Mouse (Mus musculus) lung, embryonic 16.5 days (tissue): Measurements from ENCODE around the gene Ate1. TPM values are rescaled to one million over a fixed set of nuclear protein-coding genes. Genes with fewer than 3 reads are reported as not detected.
A peak's percentile ranks its signal among the peaks of the same experiment; 100 is the strongest.

ENCODE experiments used
- ATAC-seq: fragments of 200-750 bp; cut with Nextera tagmentation; 2 replicates; pipeline ENCODE4 v1.8.0; 2017; ENCODE audit warnings: low read depth, mild to moderate bottlenecking, moderate library complexity
- H3K27ac ChIP-seq: fragments of 300-500 bp; sonication (generic); 2 replicates; pipeline ENCODE4 v1.5.1; 2014; ENCODE audit warnings: mild to moderate bottlenecking, control low read depth, low read length
- H3K27me3 ChIP-seq: fragments of 300-500 bp; sonication (generic); 2 replicates; pipeline ENCODE4 v1.6.1; 2014; ENCODE audit warnings: low read depth, low read length, mixed read lengths; ENCODE audit not compliant: control insufficient read depth, insufficient read depth
- H3K36me3 ChIP-seq: fragments of 300-500 bp; sonication (generic); 2 replicates; pipeline ENCODE4 v1.6.1; 2014; ENCODE audit warnings: low read length; ENCODE audit not compliant: control insufficient read depth, insufficient read depth
- H3K4me1 ChIP-seq: fragments of 300-500 bp; sonication (generic); replicated peaks from 2 replicates; pipeline ENCODE4 v1.6.1; 2014; ENCODE audit warnings: low read length, mixed read lengths; ENCODE audit not compliant: control insufficient read depth, insufficient read depth
- H3K4me2 ChIP-seq: fragments of 300-500 bp; sonication (generic); 2 replicates; pipeline ENCODE4 v1.6.1; 2014; ENCODE audit warnings: low read depth, low read length, control low read depth
- H3K4me3 ChIP-seq: fragments of 300-500 bp; sonication (generic); 2 replicates; pipeline ENCODE4 v1.5.1; 2014; ENCODE audit warnings: mild to moderate bottlenecking, low read length, control low read depth
- H3K9ac ChIP-seq: fragments of 300-500 bp; sonication (generic); 2 replicates; pipeline ENCODE4 v1.6.1; 2014; ENCODE audit warnings: low read length, control low read depth
- H3K9me3 ChIP-seq: fragments of 300-500 bp; sonication (generic); 2 replicates; pipeline ENCODE4 v1.6.1; 2016; ENCODE audit warnings: low read length; ENCODE audit not compliant: control insufficient read depth
- WGBS: fragments of 180-500 bp; shearing (Covaris S2); extraction: QIAGEN DNeasy Blood & Tissue Kit; methylation state at CpG from one replicate; pipeline ENCODE4 v1.1.7; 2014; 5-methylcytosine and 5-hydroxymethylcytosine counted together
- polyA plus RNA-seq: library from polyadenylated mRNA; unstranded; fragments of >200 nt; fragmentation: Nextera tagmentation; extraction: Ambion mirVana; gene quantifications from 2 replicates; pipeline ENCODE4 v1.2.1, GENCODE M21; 2015

Ate1 gene
- 64.7 and 67.1 TPM in 2 replicates for polyA plus RNA-seq

DNA sequence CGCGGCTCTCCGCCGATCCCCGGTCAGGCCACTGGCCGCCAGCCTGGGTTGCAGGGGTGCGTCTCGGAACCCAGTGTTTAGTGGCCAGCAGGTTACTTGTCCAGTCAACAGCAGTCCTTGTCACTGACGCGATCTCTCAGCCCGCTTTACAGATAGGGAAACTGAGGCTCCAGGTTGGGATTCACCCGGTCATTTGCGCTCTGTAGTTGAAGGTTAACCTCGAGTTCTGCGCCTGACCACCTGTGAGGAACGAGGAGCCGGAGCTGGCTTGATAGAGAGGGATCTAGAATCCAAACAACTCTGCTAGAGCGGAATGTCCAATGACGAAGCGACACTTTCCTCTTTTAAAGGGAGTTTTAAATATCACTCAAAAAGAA, at the start of gene Ate1:
TSS of gene Ate1 (minus strand) at position 321 of the 377 bp plus-strand sequence.
- ATAC-seq = no peak
- H3K27ac ChIP-seq = peak within 1 kb of the TSS; percentile 99
- peak within 1 kb of the TSS; percentile 91 for H3K4me2 ChIP-seq
- H3K9me3 ChIP-seq = no peaks in the 10 kb centered on the region; the same call in 1 of the 2 replicates
- H3K9ac ChIP-seq = peak within 1 kb of the TSS; percentile 98
- peak within 1 kb of the TSS; percentile 92 for H3K4me3 ChIP-seq
- H3K36me3 ChIP-seq = no peaks in the 10 kb centered on the region
- H3K4me1 ChIP-seq = peaks cover 11% of the 10 kb centered on the region
- 10% methylated on average over 20 of the region's 20 CpGs for WGBS
- no peaks in the 10 kb centered on the region for H3K27me3 ChIP-seq

- H3K4me2 ChIP-seq = no peak overlapping the region
- no peak overlapping the region for H3K4me3 ChIP-seq
- no peaks in the 10 kb centered on the region for H3K9me3 ChIP-seq
- no peaks in the 10 kb centered on the region for H3K36me3 ChIP-seq
- H3K27ac ChIP-seq = no peak overlapping the region
- H3K9ac ChIP-seq = no peak overlapping the region
- no peaks in the 10 kb centered on the region; the same call in 1 of the 2 replicates for H3K4me1 ChIP-seq
- no peak for ATAC-seq
- H3K27me3 ChIP-seq = no peaks in the 10 kb centered on the region
- WGBS = 24% methylated on average over 9 of the region's 9 CpGs
Measured at GRCm38 (mm10) chr7:130568783-130569436, 48.7 kb upstream of the Ate1 start.

GRCm38 (mm10) chr7:130564596-130564995, 44.4 kb upstream of the Ate1 start:
- Histone ChIP-seq H3K9ac (no peak overlapping the region), H3K4me2 (no peak overlapping the region), H3K36me3 (no peaks in the 10 kb centered on the region), H3K9me3 (no peaks in the 10 kb centered on the region), H3K4me3 (no peak overlapping the region), H3K27me3 (no peaks in the 10 kb centered on the region), H3K4me1 (no peaks in the 10 kb centered on the region; the same call in 1 of the 2 replicates), H3K27ac (no peak overlapping the region)
- ATAC-seq = no peak
- 63% methylated on average over 3 of the region's 3 CpGs for WGBS

DNA sequence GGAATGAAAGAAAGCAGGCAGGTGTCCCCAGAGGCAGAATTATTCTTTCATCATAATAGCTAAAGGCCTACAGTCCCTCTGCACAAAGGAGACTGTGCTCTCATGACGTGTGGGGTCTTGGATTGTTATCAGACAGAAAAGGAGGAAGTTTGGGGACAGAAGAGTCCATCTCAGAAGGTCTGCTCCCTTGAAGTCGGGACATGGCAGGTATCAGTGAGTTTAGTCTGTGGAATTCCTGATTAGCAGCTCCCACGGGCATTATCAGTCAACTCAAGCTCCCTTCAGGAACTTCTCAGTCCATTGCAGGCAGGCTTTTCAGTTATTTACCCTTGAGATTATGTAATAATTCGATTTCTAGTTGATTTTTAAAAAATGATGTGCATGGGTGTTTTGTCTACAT, 43.7 kb upstream of the Ate1 start:
- no peaks in the 10 kb centered on the region for H3K36me3 ChIP-seq
- no peak overlapping the region for H3K4me3 ChIP-seq
- H3K4me2 ChIP-seq = no peak overlapping the region
- 42% methylated on average over 4 of the region's 4 CpGs for WGBS
- no peaks in the 10 kb centered on the region for H3K9me3 ChIP-seq
- H3K27ac ChIP-seq = no peak overlapping the region
- ATAC-seq = no peak
- no peaks in the 10 kb centered on the region for H3K27me3 ChIP-seq
- no peak overlapping the region for H3K9ac ChIP-seq
- H3K4me1 ChIP-seq = no peaks in the 10 kb centered on the region; the same call in 1 of the 2 replicates

GRCm38 (mm10) chr7:130563276-130563675, 43.1 kb upstream of the Ate1 start:
- no peak overlapping the region for H3K9ac ChIP-seq
- no peaks in the 10 kb centered on the region for H3K36me3 ChIP-seq
- no peaks in the 10 kb centered on the region; the same call in 1 of the 2 replicates for H3K4me1 ChIP-seq
- no peaks in the 10 kb centered on the region for H3K9me3 ChIP-seq
- ATAC-seq = no peak
- H3K27me3 ChIP-seq = no peaks in the 10 kb centered on the region
- H3K27ac ChIP-seq = no peak overlapping the region
- no peak overlapping the region for H3K4me2 ChIP-seq
- no peak overlapping the region for H3K4me3 ChIP-seq
- WGBS = 86% methylated on average over 4 of the region's 4 CpGs

DNA sequence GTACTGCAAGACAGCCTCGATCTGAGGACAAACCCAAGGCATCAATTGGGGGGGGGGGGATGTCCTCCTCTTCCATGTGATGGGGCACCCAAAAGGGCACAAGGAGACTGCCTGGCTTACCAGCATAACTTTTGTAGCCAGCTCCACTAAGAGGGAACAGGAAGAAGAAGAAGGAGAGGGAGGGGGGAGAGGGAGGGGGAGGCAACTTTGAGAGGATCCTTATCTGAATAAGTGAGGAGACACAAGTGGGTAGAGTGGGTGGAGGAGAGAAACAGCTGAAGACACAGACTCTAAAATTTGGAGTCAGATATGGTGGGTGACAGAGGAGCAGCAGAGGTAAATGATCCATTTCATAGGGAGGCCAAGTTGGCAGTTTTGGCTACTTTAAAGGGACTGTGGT, 40.8 kb upstream of the Ate1 start:
- Histone ChIP-seq H3K4me3 (no peak overlapping the region), H3K4me1 (no peaks in the 10 kb centered on the region; the same call in 1 of the 2 replicates), H3K9me3 (no peaks in the 10 kb centered on the region), H3K36me3 (no peaks in the 10 kb centered on the region), H3K4me2 (no peak overlapping the region), H3K27ac (no peak overlapping the region), H3K27me3 (no peaks in the 10 kb centered on the region), H3K9ac (no peak overlapping the region)
- WGBS = 55% methylated on average over 1 of the region's 1 CpGs
- no peak for ATAC-seq

GRCm38 (mm10) chr7:130558592-130558991, 38.4 kb upstream of the Ate1 start:
- no peak overlapping the region for H3K27ac ChIP-seq
- no peaks in the 10 kb centered on the region for H3K9me3 ChIP-seq
- no peaks in the 10 kb centered on the region; the same call in 1 of the 2 replicates for H3K4me1 ChIP-seq
- H3K4me2 ChIP-seq = no peak overlapping the region
- no peak overlapping the region for H3K9ac ChIP-seq
- no peaks in the 10 kb centered on the region for H3K36me3 ChIP-seq
- H3K27me3 ChIP-seq = no peaks in the 10 kb centered on the region
- ATAC-seq = 0 out of 2 replicates have a peak, but pooled peaks have one; percentile 26
- no peak overlapping the region for H3K4me3 ChIP-seq
- 59% methylated on average over 4 of the region's 4 CpGs for WGBS

DNA sequence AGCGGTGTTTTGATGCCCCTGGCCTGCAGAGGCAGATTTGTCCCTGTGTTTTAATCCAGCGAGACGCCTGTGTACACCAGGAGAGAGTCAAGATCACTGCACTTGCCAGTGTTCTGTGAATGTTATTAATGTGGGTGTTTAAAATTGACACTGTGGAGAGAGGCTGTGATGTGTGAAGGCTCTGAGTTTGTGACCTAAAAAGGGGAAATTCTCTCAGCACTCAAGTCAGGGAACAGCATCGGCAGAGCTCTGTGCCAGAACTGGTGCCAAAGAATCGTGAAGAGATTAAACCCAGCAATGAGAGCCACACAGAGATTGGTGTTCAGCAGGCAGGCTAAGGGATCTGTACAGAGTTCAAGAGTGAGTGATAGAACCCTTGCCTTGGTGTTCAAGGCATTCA, 35.4 kb upstream of the Ate1 start:
- 45% methylated on average over 5 of the region's 5 CpGs for WGBS
- H3K9ac ChIP-seq = no peak overlapping the region
- no peaks in the 10 kb centered on the region for H3K36me3 ChIP-seq
- no peaks in the 10 kb centered on the region; the same call in 1 of the 2 replicates for H3K4me1 ChIP-seq
- H3K4me3 ChIP-seq = no peak overlapping the region
- no peaks in the 10 kb centered on the region for H3K9me3 ChIP-seq
- no peak overlapping the region for H3K4me2 ChIP-seq
- H3K27me3 ChIP-seq = no peaks in the 10 kb centered on the region
- no peak overlapping the region for H3K27ac ChIP-seq
- ATAC-seq = no peak

DNA sequence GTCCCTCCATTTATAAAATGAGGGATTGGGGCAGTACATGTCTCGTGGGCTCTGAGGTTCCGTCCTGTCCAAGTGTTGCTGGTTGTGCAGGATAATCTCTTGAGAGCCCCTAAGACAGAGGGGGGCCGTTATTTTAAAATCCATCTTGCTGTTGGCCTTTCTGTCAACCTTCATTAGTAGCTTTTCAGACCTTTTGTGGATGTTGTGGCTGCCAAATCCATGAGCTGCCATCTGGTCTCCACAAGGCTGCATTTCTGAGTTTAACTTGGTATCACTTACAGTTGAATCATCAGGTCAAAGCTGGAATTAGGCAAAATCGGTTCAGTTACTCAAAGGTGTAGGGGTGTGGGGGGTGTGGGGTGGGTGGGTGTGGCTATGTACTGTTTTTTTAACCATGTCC, 33.2 kb upstream of the Ate1 start:
- H3K27me3 ChIP-seq = no peaks in the 10 kb centered on the region
- 66% methylated on average over 4 of the region's 4 CpGs for WGBS
- no peak overlapping the region for H3K9ac ChIP-seq
- H3K9me3 ChIP-seq = no peaks in the 10 kb centered on the region
- no peak for ATAC-seq
- no peak overlapping the region for H3K27ac ChIP-seq
- no peak overlapping the region for H3K4me2 ChIP-seq
- no peaks in the 10 kb centered on the region for H3K36me3 ChIP-seq
- no peak overlapping the region for H3K4me3 ChIP-seq
- H3K4me1 ChIP-seq = no peaks in the 10 kb centered on the region
